Comparison of ENCODE assay signal across 7 mouse cellular contexts in the genomic region with DNA sequence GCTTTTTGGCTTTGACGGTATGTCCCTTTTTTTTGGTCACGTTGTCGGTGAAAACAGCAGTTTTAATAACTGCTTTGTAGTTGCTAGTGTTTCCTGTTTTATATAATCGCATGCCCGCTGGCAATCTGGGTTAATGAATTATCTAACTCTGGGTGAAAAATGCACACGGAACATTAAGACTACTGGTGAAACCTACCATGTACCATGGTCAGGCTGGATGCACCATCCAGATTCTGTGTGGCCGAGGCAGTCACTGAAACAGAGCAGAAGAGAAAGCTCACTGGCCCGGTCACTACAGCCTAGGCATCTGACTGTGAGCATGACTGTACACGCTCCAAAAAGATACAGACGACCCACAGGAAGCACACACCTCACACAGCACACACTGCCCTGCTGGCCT.
"Had no signal": no experiment of that assay in that cellular context is flagged by ENCODE, and none has a peak within 500 bp of the region (broad histone marks: within the 10 kb centered on the region; RNA-seq: fewer than 3 reads in every experiment).

No protein-coding gene starts in this region.

- H3K27me3 ChIP-seq: limb, embryonic 13.5 days; midbrain, embryonic 12.5 days had no signal

- H3K9ac ChIP-seq: limb, embryonic 13.5 days; liver, embryonic 14.5 days; midbrain, embryonic 12.5 days had no signal

- H3K4me1 ChIP-seq: limb, embryonic 13.5 days; midbrain, embryonic 12.5 days had no signal

- H3K4me3 ChIP-seq: limb, embryonic 13.5 days; midbrain, embryonic 12.5 days had no signal

- H3K27ac ChIP-seq: limb, embryonic 13.5 days; liver, embryonic 14.5 days; midbrain, embryonic 12.5 days had no signal

- H3K9me3 ChIP-seq: limb, embryonic 13.5 days; midbrain, embryonic 12.5 days had no signal

- DNase-seq: lung, adult 18-20 months; right cerebral cortex, postnatal 14 days; thymus, adult 18-20 months; thymus, postnatal 14 days had no signal

- H3K4me2 ChIP-seq: limb, embryonic 13.5 days; midbrain, embryonic 12.5 days had no signal
